Mouse (Mus musculus) midbrain, embryonic 13.5 days (tissue): Measurements from ENCODE around the gene Sat2. TPM values are rescaled to one million over a fixed set of nuclear protein-coding genes. Genes with fewer than 3 reads are reported as not detected.

Experiments
- ATAC-seq: fragments of 200-750 bp; cut with Nextera tagmentation; 2 replicates; pipeline ENCODE4 v1.8.0; 2017; ENCODE audit warnings: mild to moderate bottlenecking, moderate TSS enrichment, moderate library complexity
- H3K27ac ChIP-seq: fragments of 300-500 bp; sonication (generic); 2 replicates; pipeline ENCODE4 v1.5.1; 2015; ENCODE audit warnings: inconsistent platforms, mild to moderate bottlenecking, moderate library complexity
- H3K27me3 ChIP-seq: fragments of 300-500 bp; sonication (generic); 2 replicates; pipeline ENCODE4 v1.6.1; 2015; ENCODE audit warnings: mild to moderate bottlenecking, inconsistent platforms
- H3K36me3 ChIP-seq: fragments of 300-500 bp; sonication (generic); 2 replicates; pipeline ENCODE4 v1.6.1; 2015; ENCODE audit warnings: mild to moderate bottlenecking, inconsistent platforms
- H3K4me1 ChIP-seq: fragments of 300-500 bp; sonication (generic); replicated peaks from 2 replicates; pipeline ENCODE4 v1.6.1; 2015; ENCODE audit warnings: inconsistent platforms
- H3K4me2 ChIP-seq: fragments of 300-500 bp; sonication (generic); replicated peaks from 2 replicates; pipeline ENCODE4 v1.6.1; 2015; ENCODE audit warnings: moderate library complexity, mild to moderate bottlenecking, inconsistent platforms
- H3K4me3 ChIP-seq: fragments of 300-500 bp; sonication (generic); replicated peaks from 2 replicates; pipeline ENCODE4 v1.5.1; 2015; ENCODE audit warnings: mild to moderate bottlenecking, inconsistent platforms
- H3K9ac ChIP-seq: fragments of 300-500 bp; sonication (generic); replicated peaks from 2 replicates; pipeline ENCODE4 v1.6.1; 2015; ENCODE audit warnings: mild to moderate bottlenecking, inconsistent platforms
- H3K9me3 ChIP-seq: fragments of 300-500 bp; sonication (generic); 2 replicates; pipeline ENCODE4 v1.6.1; 2016; ENCODE audit warnings: mild to moderate bottlenecking, inconsistent platforms
- WGBS: fragments of 180-500 bp; shearing (Covaris S2); methylation state at CpG from one replicate; pipeline ENCODE4 v1.1.7; 2015; 5-methylcytosine and 5-hydroxymethylcytosine counted together
- polyA plus RNA-seq: library from polyadenylated mRNA; unstranded; fragments of >200 nt; fragmentation: Nextera tagmentation; extraction: Ambion mirVana; gene quantifications from 2 replicates; pipeline ENCODE4 v1.2.1, GENCODE M21; 2015

Sat2 gene
- polyA plus RNA-seq, 1 experiment from 2014 or later = 25.1 TPM

DNA sequence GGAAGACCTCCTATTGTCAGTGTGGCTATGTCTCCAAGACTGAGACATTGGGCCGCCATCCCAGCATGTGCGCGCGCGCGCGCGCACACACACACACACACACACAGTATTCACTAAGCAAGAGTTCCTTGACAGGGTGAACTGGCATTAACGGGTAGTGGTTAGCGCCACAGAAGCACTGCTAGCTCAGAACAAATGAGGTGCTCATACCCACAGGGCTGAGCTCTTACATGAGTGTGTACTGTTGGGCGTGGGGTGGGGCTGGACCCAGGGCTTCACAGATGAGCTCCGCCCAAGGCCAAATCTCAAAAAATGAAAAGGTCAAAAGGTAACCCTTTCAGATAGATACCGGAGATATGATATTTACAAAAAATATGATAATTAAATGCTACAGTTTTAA is 36.9 kb upstream of the Sat2 start:
- 95% methylated on average over 13 of the region's 13 CpGs for WGBS
- H3K36me3 ChIP-seq = peaks cover 34% of the 10 kb centered on the region
- no peak overlapping the region for H3K9ac ChIP-seq
- no peak overlapping the region for H3K27ac ChIP-seq
- no peaks in the 10 kb centered on the region for H3K27me3 ChIP-seq
- H3K4me2 ChIP-seq = no peak overlapping the region
- ATAC-seq = no peak
- no peak overlapping the region for H3K4me3 ChIP-seq
- no peaks in the 10 kb centered on the region for H3K9me3 ChIP-seq
- peaks cover 14% of the 10 kb centered on the region for H3K4me1 ChIP-seq

GRCm38 (mm10) chr11:69585718-69586325 is 36.0 kb upstream of the Sat2 start:
- H3K4me1 ChIP-seq = peaks cover 14% of the 10 kb centered on the region
- no peaks in the 10 kb centered on the region for H3K9me3 ChIP-seq
- no peak overlapping the region for H3K27ac ChIP-seq
- H3K4me3 ChIP-seq = no peak overlapping the region
- peaks cover 42% of the 10 kb centered on the region for H3K36me3 ChIP-seq
- no peak overlapping the region for H3K9ac ChIP-seq
- H3K4me2 ChIP-seq = no peak overlapping the region
- 86% methylated on average over 7 of the region's 7 CpGs for WGBS
- no peaks in the 10 kb centered on the region for H3K27me3 ChIP-seq
- no peak for ATAC-seq

GRCm38 (mm10) chr11:69589207-69589834 is 32.5 kb upstream of the Sat2 start:
- peaks cover 61% of the 10 kb centered on the region for H3K36me3 ChIP-seq
- no peak overlapping the region for H3K9ac ChIP-seq
- 0 out of 2 replicates have a peak, but pooled peaks cover 8% of the 10 kb centered on the region for H3K4me1 ChIP-seq
- H3K27me3 ChIP-seq = no peaks in the 10 kb centered on the region
- no peaks in the 10 kb centered on the region for H3K9me3 ChIP-seq
- no peak overlapping the region for H3K4me3 ChIP-seq
- WGBS = 96% methylated on average over 22 of the region's 22 CpGs
- ATAC-seq = no peak
- H3K27ac ChIP-seq = no peak overlapping the region
- H3K4me2 ChIP-seq = no peak overlapping the region

DNA sequence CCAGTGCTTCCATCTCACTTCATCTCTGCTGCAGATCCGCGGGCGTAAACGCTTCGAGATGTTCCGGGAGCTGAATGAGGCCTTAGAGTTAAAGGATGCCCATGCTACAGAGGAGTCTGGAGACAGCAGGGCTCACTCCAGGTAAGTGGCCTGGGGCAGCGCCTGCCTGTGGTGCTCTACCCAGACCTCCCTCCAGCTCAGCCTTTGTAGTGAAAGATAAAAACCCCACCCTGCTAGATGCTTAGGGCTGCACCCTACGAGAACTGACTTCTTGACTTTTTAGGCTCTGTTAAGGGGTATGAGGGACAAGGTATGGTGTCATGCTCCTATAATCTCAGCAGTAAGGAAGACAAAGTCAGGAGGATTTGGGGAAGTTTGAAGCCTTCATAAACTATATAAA is 31.2 kb upstream of the Sat2 start:
- no peaks in the 10 kb centered on the region for H3K27me3 ChIP-seq
- no peak overlapping the region for H3K9ac ChIP-seq
- H3K9me3 ChIP-seq = no peaks in the 10 kb centered on the region
- no peak overlapping the region for H3K4me2 ChIP-seq
- 0 out of 2 replicates have a peak, but pooled peaks cover 8% of the 10 kb centered on the region for H3K4me1 ChIP-seq
- H3K27ac ChIP-seq = no peak overlapping the region
- ATAC-seq = no peak
- H3K36me3 ChIP-seq = peaks cover 67% of the 10 kb centered on the region
- WGBS = 95% methylated on average over 8 of the region's 8 CpGs
- H3K4me3 ChIP-seq = no peak overlapping the region

DNA sequence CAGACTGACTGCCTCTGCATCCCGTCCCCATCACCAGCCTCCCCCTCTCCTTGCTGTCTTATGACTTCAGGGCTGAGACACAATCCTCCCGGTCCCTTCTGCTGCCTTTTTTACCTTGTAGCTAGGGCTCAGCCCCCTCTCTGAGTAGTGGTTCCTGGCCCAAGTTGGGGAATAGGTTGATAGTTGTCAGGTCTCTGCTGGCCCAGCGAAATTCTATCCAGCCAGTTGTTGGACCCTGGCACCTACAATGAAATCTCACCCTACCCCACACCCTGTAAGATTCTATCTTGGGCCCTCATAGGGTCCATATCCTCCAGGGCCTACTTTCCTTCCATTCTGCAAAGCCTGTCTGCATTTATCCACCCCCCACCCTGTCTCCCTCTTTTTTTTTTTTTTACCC is 30.4 kb upstream of the Sat2 start:
- Histone ChIP-seq H3K4me3 (no peak overlapping the region), H3K36me3 (peaks cover 70% of the 10 kb centered on the region), H3K9me3 (no peaks in the 10 kb centered on the region), H3K9ac (no peak overlapping the region), H3K27me3 (no peaks in the 10 kb centered on the region), H3K4me1 (0 out of 2 replicates have a peak, but pooled peaks cover 8% of the 10 kb centered on the region), H3K4me2 (no peak overlapping the region), H3K27ac (no peak overlapping the region)
- 86% methylated on average over 3 of the region's 3 CpGs for WGBS
- ATAC-seq = no peak

GRCm38 (mm10) chr11:69591899-69592637 is 29.8 kb upstream of the Sat2 start:
- ATAC-seq = peak; percentile 62
- H3K4me3 ChIP-seq = no peak overlapping the region
- 68% methylated on average over 7 of the region's 7 CpGs for WGBS
- H3K9me3 ChIP-seq = no peaks in the 10 kb centered on the region
- 0 out of 2 replicates have a peak overlapping the region, but pooled peaks have one; percentile 10 for H3K9ac ChIP-seq
- H3K27me3 ChIP-seq = no peaks in the 10 kb centered on the region
- H3K36me3 ChIP-seq = peaks cover 68% of the 10 kb centered on the region
- peak overlapping the region; percentile 64 for H3K27ac ChIP-seq
- H3K4me2 ChIP-seq = no peak overlapping the region
- H3K4me1 ChIP-seq = 0 out of 2 replicates have a peak, but pooled peaks cover 8% of the 10 kb centered on the region

- Histone ChIP-seq H3K27ac (peak overlapping the region; percentile 64), H3K36me3 (peaks cover 60% of the 10 kb centered on the region), H3K4me1 (0 out of 2 replicates have a peak, but pooled peaks cover 8% of the 10 kb centered on the region), H3K4me2 (no peak overlapping the region), H3K9me3 (no peaks in the 10 kb centered on the region), H3K4me3 (no peak overlapping the region), H3K9ac (no peak overlapping the region), H3K27me3 (no peaks in the 10 kb centered on the region)
- WGBS = 89% methylated on average over 4 of the region's 4 CpGs
- no peak for ATAC-seq
Observed at GRCm38 (mm10) chr11:69592799-69593198, 29.0 kb upstream of the Sat2 start.

GRCm38 (mm10) chr11:69594853-69595252 is 27.0 kb upstream of the Sat2 start:
- Histone ChIP-seq H3K4me1 (peaks cover 15% of the 10 kb centered on the region), H3K4me2 (no peak overlapping the region), H3K4me3 (no peak overlapping the region), H3K27ac (no peak overlapping the region), H3K9ac (no peak overlapping the region), H3K9me3 (no peaks in the 10 kb centered on the region), H3K27me3 (no peaks in the 10 kb centered on the region), H3K36me3 (peaks cover 40% of the 10 kb centered on the region)
- WGBS = 97% methylated on average over 6 of the region's 6 CpGs
- ATAC-seq = no peak

DNA sequence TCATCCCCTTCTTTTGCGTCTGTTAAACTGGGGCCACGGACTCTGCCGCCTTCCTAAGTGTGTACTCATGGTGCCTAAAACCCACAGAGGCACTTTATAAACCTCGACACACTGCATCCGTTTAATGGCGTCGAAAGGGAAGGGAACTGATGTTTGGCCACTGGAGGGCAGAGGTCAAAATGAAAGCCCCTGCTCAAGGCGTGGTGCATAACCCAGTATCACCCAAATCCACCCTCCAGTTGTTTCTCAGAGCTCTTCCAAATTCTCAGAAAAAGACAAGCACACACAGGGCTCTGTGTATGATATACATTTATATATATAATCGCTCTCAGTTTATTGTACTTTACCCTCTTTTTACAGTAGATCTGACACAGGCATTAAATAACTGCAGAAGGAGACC is 22.4 kb upstream of the Sat2 start:
- no peak for ATAC-seq
- H3K4me1 ChIP-seq = peaks cover 31% of the 10 kb centered on the region
- peaks cover 10% of the 10 kb centered on the region; the same call in 1 of the 2 replicates for H3K27me3 ChIP-seq
- peaks cover 26% of the 10 kb centered on the region for H3K36me3 ChIP-seq
- H3K4me2 ChIP-seq = 0 out of 2 replicates have a peak overlapping the region, but pooled peaks have one; percentile 0
- no peaks in the 10 kb centered on the region for H3K9me3 ChIP-seq
- H3K4me3 ChIP-seq = no peak overlapping the region
- H3K27ac ChIP-seq = no peak overlapping the region
- H3K9ac ChIP-seq = no peak overlapping the region
- WGBS = 9% methylated on average over 9 of the region's 9 CpGs

DNA sequence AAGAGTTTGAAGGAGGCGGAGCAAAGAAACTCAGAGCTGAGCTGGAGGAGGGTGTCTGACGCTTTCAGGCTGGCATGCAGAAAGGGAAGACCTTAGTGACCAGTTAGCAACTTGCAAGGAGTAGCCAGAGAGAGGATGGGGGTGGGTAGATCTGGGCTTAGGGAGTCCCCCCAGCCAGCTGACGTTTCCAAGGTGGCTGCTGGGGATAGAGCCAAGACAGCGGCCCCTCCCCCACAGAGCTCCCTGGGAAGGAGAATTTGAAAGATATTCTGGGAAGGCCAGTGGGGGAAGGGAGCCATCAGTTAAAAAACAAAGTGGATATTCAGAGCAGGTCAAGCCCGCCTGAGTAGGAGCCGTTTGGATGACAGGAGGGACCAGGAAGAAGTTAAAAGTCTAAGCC is 21.7 kb upstream of the Sat2 start:
- H3K4me2 ChIP-seq = peak overlapping the region; percentile 0; the same call in 1 of the 2 replicates
- no peak; the same call in 1 of the 2 replicates for ATAC-seq
- H3K9ac ChIP-seq = no peak overlapping the region; the same call in 1 of the 2 replicates
- no peak overlapping the region for H3K4me3 ChIP-seq
- peaks cover 10% of the 10 kb centered on the region; the same call in 1 of the 2 replicates for H3K27me3 ChIP-seq
- H3K4me1 ChIP-seq = peaks cover 36% of the 10 kb centered on the region
- WGBS = 8% methylated on average over 6 of the region's 6 CpGs
- peaks cover 23% of the 10 kb centered on the region for H3K36me3 ChIP-seq
- H3K9me3 ChIP-seq = no peaks in the 10 kb centered on the region
- H3K27ac ChIP-seq = peak overlapping the region; percentile 2; the same call in 1 of the 2 replicates

- H3K27me3 ChIP-seq = peaks cover 10% of the 10 kb centered on the region; the same call in 1 of the 2 replicates
- no peak overlapping the region for H3K27ac ChIP-seq
- peaks cover 42% of the 10 kb centered on the region for H3K4me1 ChIP-seq
- no peaks in the 10 kb centered on the region for H3K9me3 ChIP-seq
- 79% methylated on average over 3 of the region's 3 CpGs for WGBS
- ATAC-seq = no peak
- H3K4me2 ChIP-seq = no peak overlapping the region
- no peak overlapping the region for H3K4me3 ChIP-seq
- no peak overlapping the region for H3K9ac ChIP-seq
- H3K36me3 ChIP-seq = peaks cover 17% of the 10 kb centered on the region
Observed at GRCm38 (mm10) chr11:69601768-69602167, 20.1 kb upstream of the Sat2 start.

GRCm38 (mm10) chr11:69603516-69603915 is 18.3 kb upstream of the Sat2 start:
- Histone ChIP-seq H3K9ac (no peak overlapping the region), H3K27ac (no peak overlapping the region), H3K36me3 (peaks cover 17% of the 10 kb centered on the region), H3K4me3 (no peak overlapping the region), H3K27me3 (peaks cover 10% of the 10 kb centered on the region; the same call in 1 of the 2 replicates), H3K4me1 (peaks cover 42% of the 10 kb centered on the region), H3K4me2 (peak overlapping the region; percentile 92), H3K9me3 (no peaks in the 10 kb centered on the region)
- 87% methylated on average over 8 of the region's 8 CpGs for WGBS
- ATAC-seq = no peak
